Mouse (Mus musculus): ENCODE measurements around the gene Ddx3x. TPM values are rescaled to one million over a fixed set of nuclear protein-coding genes. Genes with fewer than 3 reads are reported as not detected.

Ddx3x gene
- polyA plus RNA-seq (2021; fragmentation: Nextera tagmentation), result 18.9 and 20.5 TPM in 2 replicates
- long read RNA-seq, experiment 1, full-length matches to known transcripts, result 1 of 68 reads
- long read RNA-seq, experiment 1, partial matches to known transcripts, result 67 of 68 reads
- long read RNA-seq, experiment 1, other reads (novel, unspliced or antisense), result 0 of 68 reads
- long read RNA-seq, experiment 2, full-length matches to known transcripts, result 34 of 71 reads
- long read RNA-seq, experiment 2, partial matches to known transcripts, result 28 of 71 reads
- long read RNA-seq, experiment 2, other reads (novel, unspliced or antisense), result 9 of 71 reads

GRCm38 (mm10) chrX:13280409-13281328 is at the start of gene Ddx3x:
Ddx3x (plus strand) TSS chrX:13280970.

Other genes starting within 250 kb of the Ddx3x start
- 47.6 and 61.7 TPM in 2 replicates for gene Usp9x, start 209.5 kb upstream of the Ddx3x start, polyA plus RNA-seq (2021; fragmentation: Nextera tagmentation)
- gene Nyx, start 185.1 kb downstream of the Ddx3x start, polyA plus RNA-seq (2021; fragmentation: Nextera tagmentation), result 0.05 and 0.08 TPM in 2 replicates